Mouse (Mus musculus) heart, embryonic 15.5 days (tissue): ENCODE measurements around the gene Olfr1495. TPM values are rescaled to one million over a fixed set of nuclear protein-coding genes. Genes with fewer than 3 reads are reported as not detected.

Experiments used
- polyA plus RNA-seq: library from polyadenylated mRNA; unstranded; fragments of >200 nt; fragmentation: Nextera tagmentation; extraction: Ambion mirVana; gene quantifications from 2 replicates; pipeline ENCODE4 v1.2.1, GENCODE M21; 2015

The Olfr1495 gene
- polyA plus RNA-seq, 1 experiment from 2014 or later: not detected

Other genes with a start within 250 kb of the Olfr1495 start
- not detected in 2 replicates for gene Olfr1480, start 236.7 kb upstream of the Olfr1495 start, polyA plus RNA-seq
- not detected in 2 replicates for gene Olfr1484, start 181.1 kb upstream of the Olfr1495 start, polyA plus RNA-seq
- gene Olfr1487, start 147.2 kb upstream of the Olfr1495 start, polyA plus RNA-seq: not detected in 2 replicates
- gene Olfr1489, start 133.0 kb upstream of the Olfr1495 start, polyA plus RNA-seq: not detected in 2 replicates
- gene Olfr1490, start 113.5 kb upstream of the Olfr1495 start, polyA plus RNA-seq: not detected in 2 replicates
- not detected in 2 replicates for gene Olfr1491, start 67.3 kb upstream of the Olfr1495 start, polyA plus RNA-seq
- gene Olfr1493-ps1, start 41.3 kb upstream of the Olfr1495 start, polyA plus RNA-seq: not detected in 2 replicates
- not detected in 2 replicates for gene Olfr1494, start 24.9 kb upstream of the Olfr1495 start, polyA plus RNA-seq
- not detected in 2 replicates for gene Olfr1496, start 13.3 kb downstream of the Olfr1495 start, polyA plus RNA-seq
- gene Olfr1497, start 33.6 kb downstream of the Olfr1495 start, polyA plus RNA-seq: not detected in 2 replicates
- gene Olfr1499, start 54.8 kb downstream of the Olfr1495 start, polyA plus RNA-seq: not detected in 2 replicates
- gene Olfr1500, start 65.9 kb downstream of the Olfr1495 start, polyA plus RNA-seq: not detected in 2 replicates
- not detected in 2 replicates for gene Olfr1501, start 86.1 kb downstream of the Olfr1495 start, polyA plus RNA-seq
- not detected in 2 replicates for gene Olfr1502, start 97.2 kb downstream of the Olfr1495 start, polyA plus RNA-seq
- not detected in 2 replicates for gene Olfr1504, start 133.3 kb downstream of the Olfr1495 start, polyA plus RNA-seq
- gene Olfr1505, start 148.9 kb downstream of the Olfr1495 start, polyA plus RNA-seq: not detected in 2 replicates